Mouse (Mus musculus) large intestine, adult 2 months (tissue): ENCODE results near the gene Ankrd26. TPM values are rescaled to one million over a fixed set of nuclear protein-coding genes. Genes with fewer than 3 reads are reported as not detected.
"Not testable (repeated sequence)": the region's sequence is repeated elsewhere in the genome, so short reads cannot be mapped to it uniquely, and the experiment has no call there.

Source experiments
- DNase-seq: peaks from one replicate; pipeline ENCODE4 v3.0.0-alpha.2; 2012; ENCODE audit warnings: low read depth, low spot score
- WGBS: fragments of 180-500 bp; shearing (Covaris S2); methylation state at CpG from one replicate; pipeline ENCODE4 v1.1.7; 2018; 5-methylcytosine and 5-hydroxymethylcytosine counted together
- polyA plus RNA-seq: library from polyadenylated mRNA; depleted of rRNA; stranded (reverse); fragments of >200 nt; gene quantifications from 2 replicates; pipeline ENCODE4 v1.2.3, GENCODE M21; 2012; rRNA removed

Gene Ankrd26
- polyA plus RNA-seq = 0.36 and 0.71 TPM in 2 replicates

DNA sequence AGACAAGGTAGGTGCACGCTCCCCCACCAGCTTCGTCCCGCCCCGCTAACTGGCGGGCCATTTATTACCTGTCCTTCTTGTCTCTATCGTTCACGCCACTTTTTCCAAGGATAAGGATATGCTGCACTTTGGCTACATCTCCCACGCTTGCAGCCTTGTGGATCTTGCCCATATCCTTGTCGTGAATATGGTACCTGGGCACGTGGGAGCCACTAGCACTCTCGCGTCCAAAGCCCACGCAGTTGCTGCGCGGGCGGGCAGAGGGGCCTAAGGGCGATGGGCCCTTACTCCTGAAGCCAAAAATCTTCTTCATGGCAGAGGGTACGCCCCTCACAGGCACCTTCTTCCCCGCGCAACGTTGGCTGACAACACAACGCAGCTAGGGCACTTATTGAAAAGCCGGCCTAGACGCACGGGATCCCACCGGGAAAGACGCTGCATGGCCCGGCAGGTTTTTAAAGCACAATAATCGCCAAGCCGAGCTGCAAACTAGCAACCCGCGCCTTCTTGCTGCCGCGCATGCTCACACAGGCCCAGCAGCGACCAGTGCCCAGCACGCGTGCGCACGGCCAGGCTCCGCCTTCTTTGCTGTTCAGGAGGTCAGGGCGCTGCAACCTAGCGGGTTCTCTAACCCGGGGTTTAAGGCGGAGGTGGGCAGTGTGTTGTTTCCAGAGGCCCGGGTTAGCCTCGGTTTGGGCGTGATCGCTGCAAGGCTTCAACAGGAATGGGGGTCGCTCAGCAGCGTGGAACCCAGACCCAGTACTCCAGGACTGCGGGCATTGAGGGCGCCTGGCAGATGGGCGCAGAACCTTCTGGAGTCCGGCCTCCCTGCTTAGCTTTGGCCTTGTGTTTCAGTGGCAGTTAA, at the start of gene Ankrd26:
Ankrd26 (minus strand) TSS at position 482 of the 865 bp plus-strand sequence.
- WGBS = 2% methylated on average over 54 of the region's 54 CpGs
- peak; percentile 82 for DNase-seq

DNA sequence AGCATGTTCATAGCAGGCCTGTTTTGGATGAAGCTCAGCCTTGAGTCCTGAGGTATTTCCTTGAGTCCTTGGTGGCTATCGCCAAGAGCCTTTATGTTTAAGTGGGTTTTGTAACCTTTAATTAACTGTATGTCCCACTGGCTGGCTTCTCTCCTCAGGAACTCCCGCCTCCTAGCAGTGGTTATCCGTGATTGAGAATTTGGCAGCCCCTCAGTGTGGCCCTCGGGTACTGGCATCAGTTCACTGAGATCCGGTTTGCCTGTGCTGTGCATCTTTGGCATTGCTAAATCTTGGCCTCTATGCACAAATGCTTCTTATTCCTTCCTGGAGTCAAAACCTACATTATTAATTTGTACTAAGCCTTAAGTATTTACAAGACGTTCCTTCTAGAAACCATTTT, 46.9 kb upstream of the Ankrd26 start:
- 87% methylated on average over 6 of the region's 6 CpGs for WGBS
- DNase-seq = no peak

DNA sequence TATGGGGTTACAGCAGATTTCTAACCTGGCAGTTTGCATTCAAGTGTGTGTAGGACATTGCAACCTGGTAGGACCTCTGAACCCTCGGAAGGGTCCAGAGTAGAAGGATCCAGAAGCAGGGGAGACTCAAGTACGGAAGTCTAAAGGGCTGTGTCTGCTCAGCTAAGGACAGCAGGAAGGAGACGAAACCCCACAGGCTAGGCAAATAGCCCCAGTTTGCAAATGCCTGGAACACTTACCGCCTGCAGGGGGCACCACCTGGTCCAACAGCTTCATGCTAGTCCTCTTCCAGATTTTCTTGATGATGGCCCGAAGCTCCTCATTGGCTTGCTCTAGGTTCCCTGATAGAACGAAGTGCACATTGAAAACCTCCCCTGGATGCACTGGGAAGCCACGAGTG, 43.9 kb upstream of the Ankrd26 start:
- DNase-seq = no peak
- 57% methylated on average over 7 of the region's 7 CpGs for WGBS

DNA sequence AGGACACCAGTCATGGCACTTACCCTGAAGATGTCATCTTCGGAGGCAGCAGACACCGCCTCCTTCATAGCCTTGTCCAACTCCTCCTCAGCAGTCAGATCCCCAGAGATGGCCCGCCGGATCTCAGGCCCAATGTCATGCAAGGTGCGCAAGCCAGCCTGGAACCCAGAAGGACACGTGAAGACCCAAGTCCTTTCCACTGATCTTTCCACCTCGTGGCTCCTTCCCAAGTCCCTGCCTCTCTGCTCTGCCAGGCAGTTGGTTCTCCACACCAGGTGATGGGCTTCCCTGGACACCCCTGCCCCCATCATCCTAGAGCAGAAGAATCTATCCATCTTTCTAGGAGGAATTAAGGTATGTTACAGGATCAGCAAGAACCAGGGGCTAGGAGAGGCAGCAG, 41.8 kb upstream of the Ankrd26 start:
- no peak for DNase-seq
- 86% methylated on average over 7 of the region's 7 CpGs for WGBS

DNA sequence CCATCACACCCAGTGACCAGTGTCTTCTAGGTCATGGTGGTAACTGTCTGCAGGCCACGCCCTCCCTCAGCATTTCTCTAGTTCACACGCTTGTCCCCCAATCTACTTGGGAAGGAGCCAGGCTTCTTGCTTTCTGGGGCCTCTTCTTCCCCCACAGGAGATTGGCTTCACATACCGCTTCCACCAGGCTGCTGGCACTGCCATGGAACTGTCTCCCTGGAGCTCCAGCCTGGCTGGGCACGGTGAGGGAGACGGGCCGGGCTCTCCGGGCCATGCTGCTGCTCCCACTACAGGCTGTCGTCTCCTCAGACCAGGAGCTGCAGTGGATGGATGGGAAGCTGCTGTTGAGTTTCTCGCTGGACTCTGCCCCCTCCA, 33.6 kb upstream of the Ankrd26 start:
- WGBS = 43% methylated on average over 9 of the region's 9 CpGs
- no peak for DNase-seq

DNA sequence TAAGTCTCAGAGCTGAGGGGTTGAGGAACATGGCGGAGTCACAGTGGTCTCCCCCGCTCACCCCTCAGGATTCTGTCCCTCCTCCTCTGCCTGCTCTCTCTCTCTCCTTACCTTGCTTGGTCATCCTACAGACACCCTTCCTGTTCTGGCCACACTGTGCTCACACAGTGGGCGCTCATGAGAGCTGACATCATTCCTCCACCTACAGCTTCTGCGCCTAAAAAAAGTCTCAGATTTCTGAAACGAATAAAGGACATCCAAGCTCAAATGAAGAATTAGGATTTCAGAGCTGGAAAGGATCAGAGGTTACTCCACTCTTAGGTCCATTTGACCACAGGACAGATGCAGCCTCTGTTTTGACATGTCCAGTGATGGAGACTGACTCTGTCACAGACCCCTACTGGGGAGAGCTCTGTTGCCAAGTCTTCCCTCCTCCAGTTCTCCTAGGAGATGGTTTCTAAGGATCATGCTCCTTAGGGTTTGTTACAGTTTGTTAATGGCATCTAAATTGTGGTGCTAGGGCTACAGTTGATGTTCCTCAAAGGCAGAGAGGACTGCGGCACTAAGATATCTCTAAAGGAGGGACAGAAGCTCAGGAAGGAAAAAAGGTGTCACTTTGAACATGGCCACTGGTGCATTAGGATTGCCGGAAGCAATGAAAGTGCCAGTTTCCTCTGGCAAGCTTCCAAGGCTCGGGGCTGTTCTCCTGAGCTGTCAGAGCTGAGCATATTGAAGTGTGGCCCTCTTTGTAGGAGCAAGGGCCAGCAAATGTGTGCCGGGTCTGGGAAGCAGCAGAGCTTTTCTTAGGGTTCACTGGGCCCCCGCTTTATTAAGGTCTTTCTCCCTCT, 33.0 kb upstream of the Ankrd26 start:
- DNase-seq = no peak
- WGBS = 69% methylated on average over 10 of the region's 10 CpGs

DNA sequence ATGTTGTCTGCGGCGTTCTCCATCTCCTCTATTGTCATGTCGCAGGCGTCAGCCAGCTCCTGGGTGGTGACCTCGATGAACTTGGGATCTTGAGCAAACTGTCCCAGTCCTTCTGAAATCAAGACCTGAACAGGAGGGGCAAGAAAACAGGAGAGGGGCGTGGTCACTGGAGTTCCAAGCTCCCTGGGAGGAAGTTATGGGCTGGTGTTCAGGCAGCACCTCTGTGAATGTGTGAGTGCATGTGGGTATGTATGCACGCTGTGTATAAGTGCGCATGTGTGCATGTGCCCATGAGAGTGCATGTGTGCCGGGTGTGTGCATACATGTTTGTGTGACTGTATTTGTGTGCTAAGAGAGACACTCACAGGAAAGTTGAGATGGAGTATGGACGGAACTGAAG, 32.0 kb upstream of the Ankrd26 start:
- WGBS = 38% methylated on average over 10 of the region's 10 CpGs
- DNase-seq = peak; percentile 8

DNA sequence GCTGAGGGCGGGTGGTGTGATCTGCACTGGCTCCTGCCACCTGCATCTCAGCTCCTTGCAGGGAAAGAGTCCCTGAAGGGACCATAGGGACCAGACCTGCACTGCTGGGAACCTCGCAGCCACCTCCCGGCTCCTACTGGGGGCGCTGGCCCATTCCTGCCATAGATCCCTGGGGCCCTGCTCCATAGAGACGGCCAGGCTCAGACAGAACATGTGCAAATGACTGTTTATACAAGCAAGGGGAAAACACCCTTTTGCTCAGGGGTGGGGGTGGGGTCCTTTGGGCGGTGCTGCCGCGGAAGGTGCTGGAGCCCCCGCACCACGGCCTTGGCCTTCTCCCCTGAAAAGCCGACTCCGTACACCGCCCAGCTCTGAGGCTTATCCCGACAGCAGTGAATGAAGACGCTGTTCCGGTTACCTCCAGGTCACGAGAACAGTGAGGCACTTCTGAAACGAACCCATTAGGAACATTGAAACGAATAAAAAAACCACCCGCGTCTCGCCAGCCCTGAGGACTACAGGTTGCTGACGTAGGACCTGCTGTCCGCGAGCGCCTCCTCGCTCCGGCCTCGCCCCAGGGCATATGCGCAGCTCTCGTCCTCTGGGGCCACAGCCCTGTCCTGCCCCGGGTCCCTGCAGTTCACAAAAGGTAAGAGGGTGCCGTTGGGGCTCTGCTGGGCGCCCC, 31.5 kb upstream of the Ankrd26 start:
- peak; percentile 8 for DNase-seq
- WGBS = 13% methylated on average over 34 of the region's 34 CpGs

DNA sequence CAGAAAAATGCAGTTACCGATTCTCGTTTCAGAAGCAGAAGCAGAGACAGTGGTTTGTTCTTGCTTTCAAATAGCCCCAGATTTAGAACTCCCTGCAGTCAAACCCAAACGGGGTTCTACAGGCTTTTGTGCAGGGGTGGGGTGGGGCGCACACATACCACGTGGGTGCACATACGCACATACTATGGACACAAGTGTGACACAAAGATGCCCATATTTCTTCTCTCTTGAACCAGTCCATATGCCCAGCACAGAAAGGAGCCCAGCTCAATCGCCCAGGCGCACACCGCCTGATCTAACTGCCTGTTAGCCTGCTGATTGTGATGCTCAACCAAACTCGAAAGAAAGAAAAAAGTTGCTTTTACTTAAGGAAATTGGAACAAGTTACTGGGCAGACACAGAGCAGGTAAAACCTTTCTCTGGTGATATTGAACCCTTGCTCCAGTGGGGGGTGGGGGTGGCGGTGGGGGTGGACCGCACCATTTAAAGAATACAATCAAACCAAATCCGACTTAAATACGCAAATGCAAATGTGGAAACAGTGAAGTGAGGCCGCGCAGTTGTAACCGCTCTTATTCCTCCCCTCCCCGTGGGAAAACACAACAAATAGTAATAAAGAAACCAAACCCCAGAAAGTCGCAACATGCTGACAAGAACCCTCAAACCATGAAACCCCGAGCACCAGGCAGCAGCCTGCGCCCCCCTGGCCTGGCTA, 30.8 kb upstream of the Ankrd26 start:
- DNase-seq = no peak
- 30% methylated on average over 21 of the region's 21 CpGs for WGBS

DNA sequence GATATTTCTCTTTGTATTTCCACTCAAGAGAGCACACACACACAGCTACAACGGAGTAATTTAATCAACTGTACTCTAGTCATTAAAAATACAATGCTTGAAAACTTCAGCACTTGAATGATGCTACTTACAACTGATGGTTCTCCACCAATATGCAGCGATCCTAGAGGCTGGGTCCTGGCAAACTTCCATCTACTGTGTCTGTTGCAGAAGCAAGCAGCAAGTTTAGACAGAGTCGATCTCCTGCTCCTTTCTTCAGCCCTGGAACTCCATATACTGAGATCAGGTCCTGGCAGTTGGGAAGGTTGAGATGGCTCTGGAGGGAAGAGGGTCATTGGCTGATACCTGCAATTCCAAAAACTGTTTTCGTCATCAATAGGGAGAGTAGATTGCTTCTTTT, 16.7 kb upstream of the Ankrd26 start:
- 74% methylated on average over 4 of the region's 4 CpGs for WGBS
- not testable (repeated sequence) for DNase-seq

DNA sequence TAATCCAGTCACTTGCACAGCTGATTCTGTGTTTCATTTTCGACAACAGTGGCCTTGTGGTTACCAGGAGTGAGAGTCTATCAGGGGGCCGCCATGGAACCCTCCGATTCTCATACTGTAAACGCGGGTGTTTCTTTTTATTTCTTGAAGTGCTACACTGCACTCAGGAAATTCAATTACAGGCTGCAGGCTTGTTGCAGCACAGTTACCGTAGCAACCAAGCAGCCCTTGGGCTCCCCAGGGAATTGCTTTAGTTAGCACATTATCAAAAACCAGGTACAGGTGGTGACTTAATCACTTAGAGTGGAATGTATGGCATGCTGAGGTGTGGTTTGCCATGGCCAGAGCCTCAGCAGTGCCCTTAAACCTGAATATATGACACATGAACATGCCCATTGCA, 12.3 kb upstream of the Ankrd26 start:
- DNase-seq = no peak
- 80% methylated on average over 6 of the region's 6 CpGs for WGBS

DNA sequence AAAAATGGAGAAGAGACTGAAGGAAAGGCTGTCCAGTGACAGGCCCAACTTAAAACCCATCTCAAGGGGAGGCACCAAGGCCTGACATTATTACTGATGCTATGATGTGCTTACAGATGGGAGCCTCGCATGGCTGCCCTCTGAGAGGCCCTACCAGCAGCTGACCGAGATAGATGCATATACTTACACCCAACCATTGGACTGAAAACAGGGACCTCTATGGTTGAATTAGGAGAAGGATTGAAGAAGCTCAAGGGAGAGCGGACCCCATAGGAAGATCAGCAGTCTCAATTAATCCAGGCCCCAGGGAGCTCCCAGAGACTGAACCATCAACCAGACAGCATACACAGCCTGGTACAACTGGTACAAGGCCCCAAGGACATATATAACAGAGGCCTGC, 5.8 kb upstream of the Ankrd26 start:
- WGBS = 96% methylated on average over 3 of the region's 3 CpGs
- DNase-seq = no peak

DNA sequence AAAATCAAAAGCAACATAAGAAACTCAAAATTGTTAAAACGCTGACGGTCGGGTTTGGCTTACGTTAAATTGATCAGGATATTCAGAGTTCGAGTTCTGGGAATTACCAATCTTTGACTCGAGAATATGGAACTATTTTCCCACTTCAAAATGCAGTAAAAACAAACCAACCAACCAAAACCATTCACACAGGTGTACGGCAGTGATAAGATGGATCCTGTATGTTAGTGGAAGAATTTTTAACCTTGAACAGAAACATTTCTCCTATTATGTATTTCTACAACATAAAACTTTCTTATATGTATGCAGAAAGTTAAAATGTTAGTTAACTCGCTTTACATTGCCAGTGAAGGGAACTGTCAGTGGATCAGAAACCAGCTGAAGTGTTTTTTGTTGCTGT, 801 bp downstream of the Ankrd26 start:
- no peak for DNase-seq
- WGBS = 68% methylated on average over 8 of the region's 8 CpGs

DNA sequence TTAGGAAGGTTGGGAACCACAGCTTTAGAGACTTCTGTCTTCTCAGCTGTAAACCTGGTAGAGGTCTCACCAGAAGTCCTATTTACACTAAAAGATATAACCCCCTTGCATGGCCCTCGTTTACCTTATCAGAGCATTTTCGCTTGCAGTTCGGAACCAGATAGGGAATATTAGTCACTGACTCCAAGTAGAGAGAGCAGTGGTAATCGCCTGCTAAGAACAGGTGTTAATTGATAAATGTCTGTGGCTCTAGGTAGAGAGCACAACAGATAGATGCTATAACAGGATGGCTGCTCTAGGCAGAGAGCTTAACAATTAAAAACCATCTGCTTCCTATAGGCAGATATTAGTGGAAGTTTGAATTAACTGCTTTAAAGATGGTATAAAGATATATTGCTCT, 23.4 kb downstream of the Ankrd26 start:
- WGBS = 92% methylated on average over 4 of the region's 4 CpGs
- DNase-seq = no peak

DNA sequence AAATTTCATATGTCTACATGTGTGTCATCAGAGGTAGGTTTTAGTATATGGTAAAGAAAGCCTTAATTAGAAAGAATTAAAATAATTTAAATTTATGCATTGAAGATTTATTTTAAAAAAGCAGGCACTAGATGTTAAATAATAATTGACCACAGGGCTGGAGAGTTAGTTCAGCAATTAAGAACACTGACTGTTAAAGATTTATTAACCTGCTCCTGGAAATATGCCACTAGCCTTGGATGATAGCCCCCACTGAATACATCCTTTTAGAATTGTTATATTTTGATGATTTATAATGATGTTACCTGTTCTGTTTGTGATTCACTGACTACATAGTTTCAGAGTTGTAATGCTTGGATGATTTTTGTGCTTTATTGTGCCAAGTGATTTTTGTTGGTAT, 24.8 kb downstream of the Ankrd26 start:
- not testable (repeated sequence) for DNase-seq

DNA sequence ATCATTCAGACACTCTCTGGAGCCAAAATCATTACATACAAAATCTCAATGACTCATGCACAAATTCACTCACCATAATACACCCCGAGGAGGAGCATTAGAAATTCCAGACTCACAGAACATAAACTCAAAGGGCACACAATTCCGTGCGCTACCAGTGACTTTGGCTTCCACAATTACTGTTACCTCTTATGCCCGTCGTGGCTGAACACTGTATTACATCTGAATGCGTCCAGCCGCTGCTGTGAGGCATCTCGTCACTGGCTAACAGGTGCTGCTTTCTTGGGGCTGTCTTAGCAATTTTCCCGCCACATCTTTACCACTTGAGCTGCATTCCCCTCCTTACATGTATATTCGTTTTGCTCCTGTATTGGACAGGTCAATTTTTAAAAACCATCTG, 26.7 kb downstream of the Ankrd26 start:
- WGBS = 87% methylated on average over 10 of the region's 10 CpGs
- no peak for DNase-seq

DNA sequence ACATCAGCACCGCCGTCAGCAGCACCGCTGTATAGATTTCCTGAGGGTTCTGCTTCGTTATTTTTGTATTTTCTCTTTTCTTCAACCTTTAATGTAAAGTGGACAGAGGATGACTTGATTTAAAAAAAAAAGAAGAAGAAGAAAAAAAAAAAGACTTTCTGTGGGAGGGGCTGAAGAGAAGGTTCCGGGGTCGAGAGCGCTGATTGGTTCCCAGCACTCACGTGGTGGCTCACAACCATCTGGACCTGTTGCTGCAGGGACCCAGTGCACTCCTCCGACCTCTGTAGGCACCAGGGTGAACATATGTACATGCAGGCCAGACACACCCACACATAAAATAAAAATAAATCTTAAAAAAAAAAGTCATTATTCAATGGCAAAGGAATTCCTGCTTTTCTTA, 28.6 kb downstream of the Ankrd26 start:
- DNase-seq = no peak
- 91% methylated on average over 9 of the region's 9 CpGs for WGBS

DNA sequence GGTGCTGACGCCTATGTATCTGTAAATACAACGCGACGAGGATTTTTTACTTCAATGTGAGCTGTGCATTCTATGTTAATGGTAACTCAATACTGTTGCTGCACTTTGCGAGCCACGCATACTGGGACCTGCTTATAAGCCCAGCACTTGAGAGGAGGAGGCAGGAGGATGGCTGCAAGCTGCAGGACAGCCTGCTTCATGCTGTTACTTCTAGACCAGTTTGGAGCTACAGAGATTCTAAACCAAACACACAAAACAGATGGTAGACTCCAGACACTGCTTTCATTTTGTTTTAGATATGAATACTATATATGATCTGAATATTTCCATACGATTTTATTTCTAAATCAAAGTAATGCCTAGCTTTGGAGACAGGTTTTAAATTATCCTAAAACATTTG, 41.4 kb downstream of the Ankrd26 start:
- 92% methylated on average over 7 of the region's 7 CpGs for WGBS
- no peak for DNase-seq

DNA sequence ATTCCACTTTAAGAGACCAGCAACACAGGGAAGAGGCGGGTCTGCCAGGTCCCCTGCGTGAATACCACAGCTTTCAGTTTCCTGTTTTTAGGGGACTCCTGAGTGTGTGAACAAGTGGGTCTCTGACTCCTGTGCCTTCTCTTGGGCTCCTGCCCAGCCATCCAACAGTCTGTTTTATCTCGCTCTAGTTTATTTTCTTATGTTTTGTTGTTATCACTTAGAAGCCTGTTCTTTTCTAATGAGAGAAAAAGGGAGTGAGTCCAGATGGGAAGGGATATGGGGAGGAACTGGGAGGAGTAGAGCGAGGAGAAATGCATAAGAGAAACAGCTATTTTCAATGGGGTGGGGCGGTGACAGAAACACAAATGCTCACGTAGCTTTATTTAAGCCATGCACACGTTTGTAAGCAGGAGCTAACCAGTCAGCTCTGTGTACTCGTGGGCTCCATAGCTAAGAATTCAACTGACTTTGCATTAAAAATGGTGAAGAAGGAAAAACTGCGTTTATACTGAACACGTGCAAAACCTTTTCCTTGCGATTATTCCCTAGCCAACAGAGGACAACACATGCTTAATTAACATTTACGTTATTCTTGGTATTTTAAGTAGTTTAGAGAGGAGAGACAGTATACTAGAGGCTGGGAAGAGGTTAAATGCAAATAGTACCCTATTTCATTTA, 48.6 kb downstream of the Ankrd26 start:
- DNase-seq = no peak
- 93% methylated on average over 12 of the region's 12 CpGs for WGBS
